Mouse (Mus musculus) megakaryocyte, embryonic 14.5 days (primary cell): ENCODE results near the gene Frem2.

Source experiments
- FLI1 ChIP-seq: IDR thresholded peaks from 2 replicates; pipeline ENCODE4 v1.6.1; 2012; ENCODE audit warnings: low read length, inconsistent platforms, mixed read lengths
- GATA1 ChIP-seq: IDR thresholded peaks from 3 replicates; pipeline ENCODE4 v1.6.1; 2012; ENCODE audit warnings: mixed read lengths, low read length, inconsistent platforms, borderline replicate concordance

DNA sequence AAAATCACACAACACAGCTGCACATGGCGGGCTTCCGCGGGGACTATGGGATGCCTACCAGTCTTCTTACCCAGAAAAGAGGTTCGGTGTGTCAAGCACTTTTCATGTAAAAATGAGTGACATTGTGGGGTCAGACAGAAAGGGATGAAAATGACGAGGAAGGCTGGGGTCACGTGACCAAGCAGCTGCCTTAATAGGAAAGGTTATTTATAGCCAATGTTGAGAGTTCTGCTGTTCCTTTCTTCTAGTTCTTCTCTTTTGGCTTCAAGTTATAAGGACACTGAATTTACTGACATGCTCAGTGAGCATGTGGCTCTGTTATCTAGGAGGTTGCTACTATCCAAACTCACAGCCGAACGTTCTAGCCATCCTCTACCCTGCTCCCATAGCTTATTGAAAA, 73.9 kb downstream of the Frem2 start:
- TF ChIP-seq GATA1 (no peak), FLI1 (no peak)
